Mouse (Mus musculus) midbrain, embryonic 10.5 days (tissue): ENCODE measurements at regions not wholly inside any gene's neighbourhood (a gene's known extent, or its start where the extent isn't known, plus 50 kb on each side); places are given as distances from the start of the nearest gene placed in this dataset.
A peak's percentile ranks its signal among the peaks of the same experiment; 100 is the strongest.
"Not testable (repeated sequence)": the region's sequence is repeated elsewhere in the genome, so short reads cannot be mapped to it uniquely, and the experiment has no call there.

Experiments
- DNase-seq: peaks from one replicate; pipeline ENCODE4 v3.0.0-alpha.2; 2017; ENCODE audit warnings: low spot score
- H3K27ac ChIP-seq: fragments of 300-500 bp; sonication (generic); replicated peaks from 2 replicates; pipeline ENCODE4 v1.5.1; 2016; ENCODE audit warnings: mild to moderate bottlenecking
- H3K27me3 ChIP-seq: fragments of 300-500 bp; sonication (generic); 2 replicates; pipeline ENCODE4 v1.6.1; 2016; ENCODE audit warnings: low read depth, mild to moderate bottlenecking; ENCODE audit not compliant: poor library complexity, severe bottlenecking
- H3K36me3 ChIP-seq: fragments of 300-500 bp; sonication (generic); 2 replicates; pipeline ENCODE4 v1.6.1; 2016; ENCODE audit warnings: mild to moderate bottlenecking, moderate library complexity
- H3K4me1 ChIP-seq: fragments of 300-500 bp; sonication (generic); 2 replicates; pipeline ENCODE4 v1.6.1; 2016
- H3K4me3 ChIP-seq: fragments of 300-500 bp; sonication (generic); 2 replicates; pipeline ENCODE4 v1.5.1; 2016; ENCODE audit warnings: mild to moderate bottlenecking, moderate library complexity
- H3K9me3 ChIP-seq: fragments of 300-500 bp; sonication (generic); replicated peaks from 2 replicates; pipeline ENCODE4 v1.6.1; 2016; ENCODE audit warnings: mild to moderate bottlenecking
- WGBS: fragments of 180-500 bp; shearing (Covaris S2); methylation state at CpG from one replicate; pipeline ENCODE4 v1.1.7; 2016; 5-methylcytosine and 5-hydroxymethylcytosine counted together

DNA sequence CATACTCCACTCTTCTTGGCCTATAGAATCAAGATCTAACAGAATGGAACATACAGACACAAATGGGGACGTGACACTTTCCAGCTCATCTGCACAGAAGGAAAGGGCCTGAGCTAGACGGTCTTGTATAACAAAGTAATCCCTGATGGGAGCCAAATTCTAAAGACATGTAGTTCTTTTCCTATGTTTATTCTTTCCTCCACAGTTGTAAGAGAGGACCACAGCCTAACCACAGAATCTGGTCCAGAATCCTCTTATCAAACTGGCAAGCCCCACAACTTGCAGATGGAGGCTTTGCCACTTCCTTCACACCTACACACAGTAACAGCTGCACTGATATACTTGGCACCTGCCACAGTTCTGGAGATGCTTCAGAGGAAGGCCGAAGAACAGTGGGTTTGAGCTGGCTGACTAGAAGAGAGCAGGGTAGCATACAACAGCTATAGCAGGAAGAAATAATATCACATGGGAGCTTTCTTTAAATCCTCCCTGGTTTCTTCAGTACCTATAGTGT, 142.7 kb upstream of the Cenpw start:
- no peak overlapping the region for H3K4me3 ChIP-seq

DNA sequence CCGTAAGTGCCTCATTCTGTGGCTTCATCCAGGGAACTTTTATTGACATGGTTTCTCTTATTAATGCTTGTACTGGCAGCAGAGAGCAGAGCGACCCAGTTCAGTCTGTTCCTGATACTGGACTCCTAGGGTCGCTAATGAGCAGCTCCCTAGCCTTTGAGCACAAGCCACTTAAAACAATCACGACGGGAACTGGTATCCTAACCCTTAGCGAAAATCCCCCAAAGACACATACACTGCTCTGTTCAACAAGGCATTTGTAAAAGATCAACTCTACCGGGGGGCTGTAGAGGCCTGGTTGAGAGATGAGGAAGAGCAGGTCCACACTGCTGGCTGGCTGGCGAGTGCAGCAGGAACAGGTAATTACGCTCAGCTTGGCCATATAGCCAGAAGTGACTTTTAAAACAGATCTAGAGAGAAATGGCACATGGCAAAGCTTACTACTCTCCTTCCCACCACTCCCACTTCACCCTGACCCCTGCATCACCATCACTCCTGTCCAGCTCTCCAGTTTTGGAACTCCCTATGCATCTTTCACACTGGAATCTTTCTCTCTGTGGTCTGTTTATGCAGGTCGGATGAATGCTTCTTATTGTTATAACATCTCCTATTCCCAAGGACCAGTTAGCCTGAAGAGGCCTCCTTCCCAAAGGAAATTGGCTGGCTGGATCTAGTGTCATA, 128.1 kb upstream of the Cenpw start:
- no peak for DNase-seq
- no peak overlapping the region for H3K27ac ChIP-seq
- H3K36me3 ChIP-seq: no peaks in the 10 kb centered on the region
- H3K9me3 ChIP-seq: no peaks in the 10 kb centered on the region
- 43% methylated on average over 10 of the region's 10 CpGs for WGBS
- no peak overlapping the region for H3K4me3 ChIP-seq
- H3K4me1 ChIP-seq: peaks cover 20% of the 10 kb centered on the region
- no peaks in the 10 kb centered on the region for H3K27me3 ChIP-seq

More for the DNA sequence above, 142.7 kb upstream of the Cenpw start:
- 81% methylated on average over 3 of the region's 3 CpGs for WGBS
- Histone ChIP-seq H3K9me3 (no peaks in the 10 kb centered on the region), H3K27ac (no peak overlapping the region), H3K27me3 (no peaks in the 10 kb centered on the region), H3K4me1 (no peaks in the 10 kb centered on the region), H3K36me3 (no peaks in the 10 kb centered on the region)
- DNase-seq: no peak

DNA sequence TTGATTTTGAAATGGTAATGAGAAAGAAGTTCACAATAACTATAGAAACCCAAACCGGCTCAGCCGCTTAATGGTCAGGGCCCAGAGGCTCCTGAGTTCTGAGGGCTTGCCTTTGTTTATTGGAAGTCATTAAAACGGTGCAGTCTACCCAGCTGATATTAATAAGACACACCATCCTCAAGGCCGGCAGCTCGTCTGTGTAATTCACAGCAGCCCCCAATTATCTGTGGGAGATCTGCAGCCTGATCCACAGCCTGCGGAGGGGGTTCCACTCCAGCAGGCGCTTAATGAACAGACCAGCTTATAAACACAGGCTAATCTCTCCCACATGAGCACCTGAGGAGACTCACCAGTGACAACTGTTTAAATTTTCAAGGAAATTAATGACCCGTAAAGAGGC, 127.5 kb upstream of the Cenpw start:
- 26% methylated on average over 8 of the region's 8 CpGs for WGBS
- Histone ChIP-seq H3K36me3 (no peaks in the 10 kb centered on the region), H3K4me3 (no peak overlapping the region), H3K27ac (no peak overlapping the region), H3K9me3 (no peaks in the 10 kb centered on the region), H3K4me1 (peaks cover 20% of the 10 kb centered on the region), H3K27me3 (no peaks in the 10 kb centered on the region)
- DNase-seq: peak; percentile 20

DNA sequence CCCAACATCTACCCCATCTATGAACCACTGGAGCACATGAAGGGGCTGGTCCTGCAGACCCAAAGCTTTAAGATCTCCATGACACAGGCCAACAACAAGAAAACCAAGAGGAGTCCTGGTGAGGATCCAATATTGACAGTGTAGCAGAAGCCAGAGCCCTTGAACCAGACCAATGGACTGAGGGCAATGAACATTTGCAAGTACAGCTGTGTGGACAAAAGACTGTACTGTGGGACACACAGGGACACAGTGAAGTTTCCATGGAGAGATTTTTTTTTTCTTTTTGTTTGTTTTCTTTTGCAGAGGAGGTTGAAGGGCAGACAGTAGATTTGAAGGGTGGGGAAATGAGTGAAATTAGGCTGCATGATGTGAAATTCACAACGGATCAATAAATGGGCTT, 126.5 kb upstream of the Cenpw start:
- no peak overlapping the region for H3K27ac ChIP-seq
- H3K9me3 ChIP-seq: no peaks in the 10 kb centered on the region
- no peak overlapping the region for H3K4me3 ChIP-seq
- peaks cover 20% of the 10 kb centered on the region for H3K4me1 ChIP-seq
- WGBS: 75% methylated on average over 1 of the region's 1 CpGs
- no peak for DNase-seq
- H3K36me3 ChIP-seq: no peaks in the 10 kb centered on the region
- H3K27me3 ChIP-seq: no peaks in the 10 kb centered on the region

DNA sequence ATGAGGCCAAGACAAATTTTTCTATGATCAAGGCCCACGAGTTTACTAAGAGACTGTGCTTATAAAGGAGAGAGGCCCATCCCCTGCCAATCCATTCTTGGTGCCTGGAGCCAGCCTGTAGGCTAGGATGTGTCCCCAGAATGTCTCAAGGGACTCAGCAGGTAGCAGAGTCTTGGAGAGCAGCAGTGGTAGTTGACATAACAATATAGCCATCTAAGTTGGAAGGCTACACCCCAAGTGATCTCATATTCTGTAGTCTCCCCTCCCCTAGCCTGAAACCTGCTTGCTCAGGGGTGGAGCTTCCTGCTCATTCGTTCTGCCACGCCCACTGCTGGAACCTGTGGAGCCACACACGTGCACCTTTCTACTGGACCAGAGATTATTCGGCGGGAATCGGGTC, 95.5 kb upstream of the Cenpw start:
- WGBS: 92% methylated on average over 3 of the region's 7 CpGs

DNA sequence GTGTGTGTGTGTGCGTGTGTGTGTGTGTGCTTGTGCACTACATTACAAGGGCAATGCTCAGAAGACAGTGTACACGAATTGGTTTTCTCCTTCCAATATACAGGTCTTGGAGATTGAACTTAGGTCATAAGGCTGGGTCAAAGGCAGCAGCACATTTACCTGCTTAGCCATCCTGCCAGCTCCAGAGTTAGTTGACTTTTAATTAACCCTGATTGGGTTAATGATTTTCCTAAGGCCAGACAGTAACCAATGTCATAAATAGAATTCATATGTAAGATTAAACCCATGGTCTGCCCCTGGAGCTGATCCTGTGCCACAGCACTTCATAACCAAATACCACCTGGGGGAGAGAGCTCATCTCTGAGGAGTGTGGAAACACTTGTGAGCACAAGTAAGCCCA, 81.3 kb upstream of the Cenpw start:
- no peak for DNase-seq
- Histone ChIP-seq H3K4me3 (no peak overlapping the region), H3K36me3 (no peaks in the 10 kb centered on the region), H3K27me3 (no peaks in the 10 kb centered on the region), H3K27ac (no peak overlapping the region), H3K9me3 (no peaks in the 10 kb centered on the region), H3K4me1 (no peaks in the 10 kb centered on the region)
- WGBS: 88% methylated on average over 2 of the region's 2 CpGs

More for the DNA sequence above, 95.5 kb upstream of the Cenpw start:
- not testable (repeated sequence) for H3K4me1 ChIP-seq, H3K27me3 ChIP-seq, H3K9me3 ChIP-seq, H3K36me3 ChIP-seq, DNase-seq, H3K4me3 ChIP-seq, H3K27ac ChIP-seq

DNA sequence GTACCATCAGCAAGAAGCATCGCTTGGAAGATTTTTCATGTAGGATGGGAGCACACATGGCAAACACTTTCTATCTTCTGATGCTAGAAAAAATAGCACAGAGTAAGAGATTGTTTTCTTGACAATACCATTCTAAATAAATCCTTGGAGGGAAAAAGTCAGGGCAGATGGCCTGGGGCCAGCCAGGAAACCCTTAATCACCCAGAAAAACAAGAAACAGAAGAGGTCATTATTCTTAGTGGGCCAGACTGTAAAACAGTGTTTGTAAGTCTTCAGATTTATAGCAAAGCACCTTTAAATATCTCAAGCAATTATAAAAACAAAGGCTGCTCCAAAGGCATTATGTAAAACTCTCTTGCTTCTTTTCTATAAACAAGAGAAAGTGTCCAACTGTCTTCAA, 80.1 kb upstream of the Cenpw start:
- 93% methylated on average over 1 of the region's 1 CpGs for WGBS
- no peak overlapping the region for H3K27ac ChIP-seq
- H3K9me3 ChIP-seq: no peaks in the 10 kb centered on the region
- no peaks in the 10 kb centered on the region for H3K36me3 ChIP-seq
- no peaks in the 10 kb centered on the region for H3K4me1 ChIP-seq
- H3K27me3 ChIP-seq: no peaks in the 10 kb centered on the region
- no peak for DNase-seq
- no peak overlapping the region for H3K4me3 ChIP-seq

DNA sequence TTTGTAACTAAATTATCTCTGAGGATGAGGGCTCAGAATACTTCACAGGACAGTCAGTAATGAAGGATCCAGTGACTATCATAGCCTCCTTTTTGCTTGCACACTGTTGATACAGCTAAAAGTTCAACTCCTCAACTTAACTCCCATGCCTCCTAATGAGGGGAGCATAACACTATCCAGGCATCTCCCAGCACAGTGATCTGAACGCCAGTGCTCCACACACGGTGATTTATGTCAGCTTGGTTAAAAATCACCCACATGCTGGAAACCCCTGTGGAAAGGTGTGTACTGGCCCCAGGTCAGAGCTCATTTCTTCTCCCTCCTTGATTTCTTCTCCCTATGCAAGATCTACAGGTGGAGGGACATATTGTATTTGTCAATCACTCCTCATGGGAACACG, 79.6 kb upstream of the Cenpw start:
- H3K4me3 ChIP-seq: no peak overlapping the region
- no peak overlapping the region for H3K27ac ChIP-seq
- no peaks in the 10 kb centered on the region for H3K27me3 ChIP-seq
- 86% methylated on average over 3 of the region's 3 CpGs for WGBS
- no peaks in the 10 kb centered on the region for H3K9me3 ChIP-seq
- no peak for DNase-seq
- no peaks in the 10 kb centered on the region for H3K4me1 ChIP-seq
- no peaks in the 10 kb centered on the region for H3K36me3 ChIP-seq

DNA sequence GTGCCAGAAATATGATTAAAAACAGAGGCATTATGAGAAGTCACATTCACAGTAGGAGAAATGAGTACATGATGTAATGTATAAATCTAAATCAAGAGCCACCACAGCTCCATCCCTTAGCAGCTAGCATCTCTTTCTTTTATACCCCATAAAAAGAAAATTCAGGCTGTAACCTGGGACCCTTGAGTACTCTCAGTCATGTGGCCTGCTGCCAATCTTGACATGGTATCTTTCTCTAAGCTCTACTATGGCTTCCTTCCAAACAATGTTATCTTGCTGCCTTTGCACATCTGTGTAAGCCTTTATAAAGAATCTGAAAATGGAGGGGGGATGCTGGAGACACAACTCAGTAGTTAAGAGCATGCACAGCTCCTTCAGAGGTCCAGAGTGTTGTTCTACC, 78.6 kb upstream of the Cenpw start:
- H3K27ac ChIP-seq: no peak overlapping the region

DNA sequence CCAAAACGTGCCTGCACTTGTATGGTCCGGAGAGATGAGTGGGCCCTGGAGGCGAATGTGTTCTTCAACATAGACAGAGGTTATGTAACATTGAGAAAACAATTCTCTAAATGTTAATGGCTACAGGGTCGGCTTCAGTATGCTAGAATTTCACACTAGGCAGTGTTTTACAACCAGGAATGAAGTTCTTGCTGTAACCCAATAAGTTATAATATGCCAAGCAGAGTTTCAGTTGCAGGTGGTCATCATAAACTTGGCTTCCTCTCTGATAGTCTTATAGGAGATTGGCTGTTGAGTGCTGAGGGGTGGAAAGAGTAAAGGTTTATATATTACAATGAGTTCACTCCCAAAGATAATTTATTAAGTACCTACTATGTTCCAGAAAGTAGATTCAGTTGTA, 64.8 kb upstream of the Cenpw start:
- Histone ChIP-seq H3K4me1 (no peaks in the 10 kb centered on the region), H3K27me3 (no peaks in the 10 kb centered on the region), H3K36me3 (no peaks in the 10 kb centered on the region), H3K9me3 (no peaks in the 10 kb centered on the region), H3K4me3 (no peak overlapping the region), H3K27ac (no peak overlapping the region)
- 83% methylated on average over 4 of the region's 4 CpGs for WGBS
- DNase-seq: no peak

More for the DNA sequence above, 78.6 kb upstream of the Cenpw start:
- no peak for DNase-seq
- no peaks in the 10 kb centered on the region for H3K9me3 ChIP-seq
- H3K36me3 ChIP-seq: no peaks in the 10 kb centered on the region
- H3K4me3 ChIP-seq: no peak overlapping the region
- H3K4me1 ChIP-seq: no peaks in the 10 kb centered on the region
- no peaks in the 10 kb centered on the region for H3K27me3 ChIP-seq

DNA sequence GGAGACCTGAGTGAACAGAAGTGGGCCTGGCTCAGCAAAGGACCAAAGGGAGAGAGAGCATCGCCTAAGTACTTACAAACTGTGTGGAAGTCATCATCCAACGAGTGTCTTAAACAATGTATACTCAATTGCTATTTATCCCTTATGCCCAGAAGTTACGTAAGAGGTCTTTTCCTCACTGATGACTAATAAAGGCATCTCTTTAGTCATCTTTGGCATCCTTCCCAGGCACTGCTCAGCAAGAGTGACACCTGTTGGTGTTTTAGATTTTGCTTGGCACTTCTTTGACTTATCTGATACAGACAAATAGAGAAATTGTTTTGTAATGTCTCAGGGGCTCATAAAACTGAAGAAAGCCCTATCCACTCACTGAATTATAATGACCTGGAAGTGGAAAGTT, 59.4 kb upstream of the Cenpw start:
- Histone ChIP-seq H3K4me1 (no peaks in the 10 kb centered on the region), H3K36me3 (no peaks in the 10 kb centered on the region), H3K9me3 (no peaks in the 10 kb centered on the region), H3K4me3 (no peak overlapping the region), H3K27me3 (no peaks in the 10 kb centered on the region), H3K27ac (no peak overlapping the region)
- 83% methylated on average over 3 of the region's 3 CpGs for WGBS
- no peak for DNase-seq

DNA sequence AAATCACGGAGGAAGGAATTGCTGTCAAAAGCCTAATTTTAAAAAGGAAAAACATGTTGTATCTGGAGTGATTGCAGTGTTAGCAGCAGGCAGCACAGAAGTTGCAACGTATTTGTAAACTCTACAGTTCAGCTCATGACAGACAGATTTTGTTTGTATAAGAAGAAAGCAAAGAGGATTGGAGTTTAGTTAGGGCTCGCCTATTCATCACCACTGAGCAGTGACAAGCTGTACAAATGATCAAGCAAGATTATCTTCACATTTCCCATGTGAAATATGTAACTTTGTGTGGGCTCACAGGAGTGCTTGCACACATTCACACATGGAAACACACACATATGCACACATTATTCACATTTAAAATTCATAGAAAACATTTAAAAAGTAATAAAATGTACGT, 57.5 kb upstream of the Cenpw start:
- no peaks in the 10 kb centered on the region for H3K27me3 ChIP-seq
- H3K9me3 ChIP-seq: no peaks in the 10 kb centered on the region
- no peak overlapping the region for H3K27ac ChIP-seq
- no peak overlapping the region for H3K4me3 ChIP-seq
- DNase-seq: no peak
- 80% methylated on average over 4 of the region's 4 CpGs for WGBS
- H3K36me3 ChIP-seq: no peaks in the 10 kb centered on the region
- H3K4me1 ChIP-seq: no peaks in the 10 kb centered on the region
